Mouse (Mus musculus) spleen, adult 12 weeks (tissue): ENCODE results near the gene Cdh4.

Experiments
- DNase-seq: peaks from one replicate; pipeline ENCODE4 v3.0.0; 2022; ENCODE audit warnings: low spot score

Cdh4 gene

DNA sequence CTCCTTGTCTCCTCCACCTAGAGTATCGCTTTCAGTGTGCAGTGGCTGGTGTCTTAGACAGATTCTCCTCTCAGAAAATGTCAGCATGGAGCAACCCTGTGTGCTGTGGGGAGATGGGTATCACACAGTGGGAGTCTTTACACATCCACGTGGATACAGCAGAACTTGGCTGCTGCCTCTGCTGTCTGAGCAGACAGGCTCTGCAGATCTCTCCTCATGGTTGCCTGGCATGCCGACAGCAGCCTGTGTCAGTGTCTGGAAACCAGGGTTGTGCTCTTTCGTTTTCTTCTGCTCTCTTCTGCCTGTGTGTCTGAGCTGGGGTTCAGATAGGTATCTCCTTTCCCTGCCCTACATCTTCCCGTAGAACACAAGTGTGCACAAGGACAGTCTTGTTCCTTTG, 237.6 kb downstream of the Cdh4 start:
- DNase-seq = no peak

DNA sequence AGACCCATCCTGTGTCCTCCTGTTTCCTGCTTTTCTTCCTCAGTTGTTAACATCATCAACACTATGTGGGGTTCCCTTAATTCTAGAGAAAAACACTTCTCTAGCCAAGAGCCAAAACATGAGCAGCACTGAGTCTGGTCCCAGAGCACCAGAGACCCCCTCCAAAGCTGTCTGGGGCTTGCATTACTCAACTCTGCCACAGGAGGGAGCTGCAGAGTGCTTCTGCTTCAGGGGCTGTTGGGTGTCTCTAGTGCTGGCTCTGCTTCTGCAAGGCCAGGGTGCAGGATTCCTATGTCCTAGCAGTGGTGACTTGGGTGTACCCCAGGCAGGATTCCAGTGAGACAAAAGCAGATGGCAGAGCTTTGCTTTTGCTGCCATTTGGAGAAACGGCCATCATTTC, 239.2 kb downstream of the Cdh4 start:
- no peak for DNase-seq

DNA sequence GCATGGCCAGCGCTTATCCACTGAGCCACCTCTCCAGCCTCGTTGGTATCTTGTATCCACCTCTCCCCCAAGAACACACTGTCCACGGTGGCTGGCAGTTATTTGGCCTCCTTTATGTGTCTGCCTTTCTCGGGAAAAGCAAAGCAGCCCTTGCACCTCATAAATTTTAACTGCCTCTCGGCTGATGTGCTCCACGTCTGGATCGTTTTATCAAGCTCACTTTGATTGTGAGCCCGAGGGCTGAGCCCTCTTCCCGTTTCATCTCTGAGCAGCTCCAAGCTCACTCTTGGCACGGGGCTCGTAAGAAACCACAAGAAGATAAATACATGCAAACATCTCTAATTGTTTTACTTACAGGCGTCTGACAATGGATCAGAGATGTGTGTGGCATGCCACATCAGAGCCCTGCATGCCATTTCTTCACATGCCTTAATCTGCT, 245.0 kb downstream of the Cdh4 start:
- DNase-seq = no peak

DNA sequence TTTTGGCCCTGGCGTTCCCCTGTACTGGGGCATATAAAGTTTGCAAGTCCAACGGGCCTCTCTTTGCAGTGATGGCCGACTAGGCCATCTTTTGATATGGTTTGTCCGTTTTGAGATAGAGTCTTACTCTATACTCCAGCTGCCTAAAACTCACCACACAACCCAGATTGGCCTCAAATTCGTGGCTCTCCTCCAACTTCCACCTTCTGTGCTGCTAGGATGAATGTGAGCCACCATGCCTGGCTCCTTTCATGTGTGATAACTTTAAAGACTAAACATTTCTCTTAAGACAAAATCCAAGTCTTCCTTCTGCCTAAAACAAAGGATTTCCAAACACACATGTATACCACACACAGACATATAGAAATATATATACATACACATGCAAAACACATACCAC, 246.7 kb downstream of the Cdh4 start:
- no peak for DNase-seq

DNA sequence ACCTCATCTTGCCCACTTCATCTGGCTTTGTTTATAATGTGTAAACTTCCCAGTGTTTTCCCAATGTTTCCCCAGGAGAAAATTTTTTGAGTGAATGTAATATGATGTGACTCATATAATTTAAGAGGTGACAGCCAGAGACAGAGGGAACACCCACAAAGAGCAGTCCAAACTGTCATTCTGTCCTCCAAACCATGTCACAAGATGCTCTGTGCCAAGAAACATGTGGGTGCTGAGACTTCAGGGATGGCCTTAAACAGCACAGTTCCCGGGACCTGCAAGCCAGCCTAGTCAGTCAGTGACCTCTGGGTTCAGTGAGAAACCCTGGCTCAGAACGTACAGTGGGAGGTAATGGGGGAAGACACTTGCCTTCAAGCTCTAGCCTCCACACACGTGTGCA, 247.5 kb downstream of the Cdh4 start:
- DNase-seq = no peak

DNA sequence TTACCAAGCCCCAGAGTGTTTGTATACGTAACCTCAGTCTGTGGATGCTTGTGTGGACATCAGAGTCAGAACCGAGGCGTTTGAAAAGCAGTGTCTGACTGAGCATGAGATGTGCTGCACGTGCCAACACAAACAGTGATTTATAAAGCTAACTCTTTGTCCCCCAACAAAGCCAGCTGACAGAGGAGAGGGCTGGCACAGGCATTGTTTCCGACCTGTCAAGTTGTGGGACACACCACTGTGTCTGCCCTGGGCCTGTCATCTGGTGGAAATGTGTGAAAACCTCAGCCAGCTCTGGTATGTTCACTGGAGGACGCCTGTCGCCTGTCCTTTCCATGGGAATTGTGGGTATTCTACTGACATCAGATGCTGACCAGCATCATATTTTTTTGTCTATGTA, 248.3 kb downstream of the Cdh4 start:
- DNase-seq = no peak

DNA sequence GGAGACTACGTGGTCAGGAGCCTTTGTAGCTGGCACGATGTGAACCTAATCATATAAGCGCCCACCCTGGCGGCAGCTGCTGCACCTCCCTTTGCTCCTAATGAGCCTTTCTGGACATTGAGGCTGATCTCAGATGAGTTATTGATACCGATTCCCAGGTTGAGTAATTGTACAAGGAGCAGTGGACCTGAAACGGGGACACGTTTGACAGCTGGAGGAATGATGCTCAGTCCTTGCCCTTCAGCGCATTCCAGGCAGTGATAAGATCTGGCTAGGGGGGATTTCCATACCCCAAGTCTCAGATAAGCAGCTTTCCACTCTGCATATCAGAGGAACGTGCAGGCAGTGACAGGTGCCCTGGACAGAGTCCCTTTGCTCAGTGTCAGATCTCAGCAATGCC, 252.7 kb downstream of the Cdh4 start:
- DNase-seq = no peak

DNA sequence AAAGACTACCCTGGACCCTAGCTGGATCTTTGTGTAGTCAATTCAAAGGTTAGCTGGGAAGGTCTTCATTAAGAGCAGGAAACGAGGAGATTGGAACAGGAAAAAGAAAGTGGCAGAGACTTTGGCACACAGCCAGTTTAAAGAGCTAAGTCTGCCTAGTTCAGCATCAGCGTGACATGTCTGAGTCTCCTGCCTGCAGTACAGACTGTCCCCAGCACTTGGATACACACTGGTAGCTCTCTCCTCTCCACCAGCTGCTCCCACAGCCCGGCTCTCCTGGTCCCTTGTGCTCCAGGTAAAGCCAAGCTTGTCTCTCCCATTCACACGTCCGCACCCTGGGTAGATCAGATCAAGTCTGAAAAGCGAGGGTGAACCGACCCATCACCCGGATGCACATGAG, 255.4 kb downstream of the Cdh4 start:
- no peak for DNase-seq

DNA sequence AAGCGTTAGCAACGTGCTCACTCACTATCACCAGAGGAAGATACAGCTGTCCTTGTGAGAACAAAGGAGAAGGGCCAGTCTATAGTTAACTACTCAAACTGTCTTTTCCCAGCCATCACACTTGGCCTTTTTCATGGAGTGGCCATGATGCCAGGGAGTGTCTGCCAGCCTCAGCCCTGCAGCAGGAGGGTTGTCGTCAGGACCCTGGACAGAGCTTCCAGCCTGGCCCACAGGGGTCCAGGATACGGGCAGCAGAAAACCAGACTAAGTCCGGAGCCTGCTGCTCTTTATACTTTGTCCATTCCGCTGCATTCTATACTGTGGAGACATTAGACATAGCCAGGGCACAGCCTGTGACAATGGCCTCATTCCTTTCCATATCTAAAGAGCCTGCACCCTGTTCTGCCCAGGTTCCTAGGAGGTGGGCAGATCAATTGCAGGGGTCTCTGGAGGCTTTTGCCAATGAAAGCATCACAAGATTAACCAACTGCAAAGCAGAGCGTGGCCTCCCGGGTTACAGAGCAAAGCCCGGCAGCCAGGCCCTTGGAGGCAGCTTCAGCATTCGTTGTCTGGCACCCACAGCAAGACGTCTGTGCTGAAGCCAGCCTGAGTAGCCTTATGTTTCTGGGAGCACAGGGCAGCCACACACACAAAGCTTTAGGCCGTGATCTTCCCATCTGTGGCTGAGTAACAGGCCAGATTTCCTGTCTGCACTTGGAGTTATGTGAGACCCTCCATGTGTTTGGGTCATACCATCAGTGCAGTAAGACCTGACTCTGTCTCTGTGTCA, 256.2 kb downstream of the Cdh4 start:
- DNase-seq = no peak

DNA sequence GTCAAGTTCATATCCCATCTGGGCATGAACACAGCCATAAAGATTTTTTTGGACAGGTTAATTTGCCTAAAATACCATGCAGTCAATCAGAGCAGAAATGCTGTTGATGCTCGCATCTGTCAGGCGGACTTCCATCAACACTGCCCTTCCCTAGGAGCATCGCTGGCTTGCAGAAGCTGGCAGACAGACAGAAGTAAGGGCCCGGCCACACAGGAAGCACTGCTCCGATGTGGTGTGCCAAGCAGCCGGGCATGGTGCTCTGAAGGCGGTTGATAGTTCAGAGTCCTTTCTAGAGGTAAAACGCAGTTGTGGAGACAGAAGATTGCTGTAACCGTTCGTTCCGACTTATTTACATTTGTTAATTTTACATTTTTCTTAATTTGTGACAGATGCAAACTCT, 262.8 kb downstream of the Cdh4 start:
- no peak for DNase-seq

DNA sequence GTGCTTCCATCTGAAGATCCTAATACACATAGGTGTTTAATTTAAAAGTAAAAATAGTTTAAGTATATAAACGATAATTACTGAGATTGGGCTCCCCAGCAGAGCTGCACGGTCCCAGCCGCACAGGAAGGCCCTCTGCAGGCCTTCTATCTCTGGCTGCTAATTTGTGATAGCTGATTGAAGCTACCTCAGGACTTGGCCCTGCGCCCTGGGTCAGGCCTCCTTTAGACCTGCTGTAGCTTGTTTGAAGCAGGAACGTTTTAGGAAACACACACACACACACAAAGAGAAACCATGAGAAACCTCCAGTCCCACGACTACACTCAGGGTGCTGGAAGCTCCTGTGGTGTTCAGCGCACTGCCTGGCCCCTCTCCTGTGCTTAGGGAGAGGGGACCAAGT, 263.2 kb downstream of the Cdh4 start:
- no peak for DNase-seq

DNA sequence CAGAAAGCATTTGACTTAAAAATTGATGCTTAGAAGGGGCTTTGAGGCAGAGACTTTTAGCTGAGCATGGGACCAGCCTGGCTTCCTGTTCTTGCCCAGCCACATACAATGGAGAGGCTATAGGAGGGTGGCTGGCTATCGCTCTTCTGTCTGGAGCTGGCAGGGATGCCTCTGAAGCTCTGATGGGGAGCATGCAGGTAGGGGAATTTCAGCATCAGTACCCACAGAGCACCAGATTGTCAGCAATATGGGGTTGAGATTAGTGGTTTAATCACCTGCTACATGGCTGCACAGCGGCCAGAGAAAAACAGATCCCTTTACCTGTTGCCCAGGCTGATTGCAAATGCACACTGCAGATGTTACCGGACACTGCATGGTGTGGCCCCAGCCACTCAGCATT, 264.4 kb downstream of the Cdh4 start:
- DNase-seq = no peak

DNA sequence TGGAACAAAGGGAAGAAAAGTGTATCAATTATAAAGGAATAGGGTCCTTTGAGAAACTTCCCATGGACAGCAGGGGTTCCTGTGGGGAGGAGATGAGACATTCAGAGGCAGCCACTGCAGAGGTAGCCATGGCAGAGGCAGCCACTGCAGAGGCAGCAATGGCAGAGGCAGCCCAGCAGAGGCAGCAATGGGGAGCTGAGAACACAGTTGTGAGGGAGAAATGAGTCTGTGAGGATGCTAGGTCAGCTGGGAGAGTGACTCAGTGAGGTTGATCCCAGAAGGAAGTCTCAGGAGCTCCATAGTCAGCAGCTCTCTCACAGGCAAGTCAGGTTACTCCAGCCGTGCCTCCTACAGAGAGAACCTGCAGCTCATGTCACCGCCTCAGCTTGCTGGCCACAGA, 266.9 kb downstream of the Cdh4 start:
- DNase-seq = no peak

DNA sequence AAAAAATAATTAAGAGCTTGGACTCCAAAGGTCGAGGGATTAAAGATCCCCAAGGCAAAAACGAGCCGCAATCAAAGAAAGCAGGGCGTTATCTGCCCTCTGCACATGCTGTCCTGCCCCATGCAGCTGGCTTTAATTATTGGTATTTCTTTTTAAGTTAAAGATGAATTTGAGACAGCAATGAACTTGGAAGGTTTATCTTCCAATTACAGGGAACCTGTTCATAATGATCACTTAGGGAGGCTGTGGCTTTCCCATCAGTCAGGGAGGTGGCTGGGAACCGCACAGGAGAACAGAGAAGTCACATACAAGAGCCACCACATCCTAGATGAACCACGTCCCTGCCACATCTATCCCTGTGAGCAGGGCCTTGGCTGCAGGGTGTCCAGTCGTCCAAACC, 270.5 kb downstream of the Cdh4 start:
- no peak for DNase-seq

DNA sequence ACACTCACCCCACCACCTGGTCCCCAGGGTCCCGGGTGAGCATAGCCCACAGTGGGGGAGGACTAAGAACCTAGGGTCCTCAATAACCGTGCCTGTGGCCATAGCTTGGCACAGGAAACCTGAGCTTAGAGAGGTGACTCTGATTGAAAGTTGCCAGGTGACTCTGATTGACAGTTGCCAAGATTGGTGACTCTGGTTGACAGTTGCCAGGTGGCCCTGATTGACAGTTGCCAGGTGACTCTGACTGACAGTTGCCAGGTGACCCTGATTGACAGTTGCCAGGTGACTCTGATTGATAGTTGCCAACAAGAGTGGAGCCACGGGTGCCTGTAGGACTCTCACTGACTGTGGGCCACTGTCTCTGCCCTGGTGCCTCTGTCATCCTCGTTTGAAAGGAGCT, 271.1 kb downstream of the Cdh4 start:
- DNase-seq = no peak

DNA sequence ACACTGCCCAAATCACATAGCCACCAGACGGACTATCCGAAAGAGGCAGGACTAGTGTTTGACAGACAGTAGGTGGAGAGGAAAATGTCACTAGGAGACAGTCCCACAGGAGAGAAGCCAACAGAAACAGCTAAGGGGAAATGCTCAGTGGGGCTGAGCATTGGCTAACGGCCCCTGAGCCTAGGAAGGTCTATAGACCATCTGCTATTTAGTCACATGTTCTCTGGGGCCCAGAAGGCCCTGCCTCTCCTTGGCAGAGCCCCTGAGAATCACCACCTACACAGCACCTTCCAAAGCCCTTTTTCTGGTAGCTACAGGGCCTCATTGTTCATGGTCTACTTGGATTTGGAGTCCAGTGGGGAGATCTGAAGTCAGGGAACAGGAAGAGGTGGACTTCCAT, 271.9 kb downstream of the Cdh4 start:
- no peak for DNase-seq

DNA sequence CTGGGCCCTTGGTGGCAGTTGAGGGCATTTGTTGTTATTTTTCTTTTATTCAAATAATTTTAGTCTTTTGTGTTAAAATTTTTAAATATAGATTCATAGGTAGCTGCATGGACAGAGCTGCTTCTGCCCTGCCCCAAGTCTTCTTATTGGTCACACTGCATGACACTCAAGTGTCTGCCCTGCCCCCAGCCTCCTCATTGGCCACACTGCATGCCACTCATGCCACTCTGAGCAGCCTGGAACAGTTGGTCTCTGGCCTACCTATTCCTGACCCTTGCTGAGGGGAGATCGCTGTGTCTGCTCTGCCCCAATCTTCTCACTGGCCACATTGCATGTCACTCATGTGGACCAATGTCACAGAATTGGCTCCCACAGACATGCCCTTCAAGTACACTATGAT, 273.1 kb downstream of the Cdh4 start:
- no peak for DNase-seq

DNA sequence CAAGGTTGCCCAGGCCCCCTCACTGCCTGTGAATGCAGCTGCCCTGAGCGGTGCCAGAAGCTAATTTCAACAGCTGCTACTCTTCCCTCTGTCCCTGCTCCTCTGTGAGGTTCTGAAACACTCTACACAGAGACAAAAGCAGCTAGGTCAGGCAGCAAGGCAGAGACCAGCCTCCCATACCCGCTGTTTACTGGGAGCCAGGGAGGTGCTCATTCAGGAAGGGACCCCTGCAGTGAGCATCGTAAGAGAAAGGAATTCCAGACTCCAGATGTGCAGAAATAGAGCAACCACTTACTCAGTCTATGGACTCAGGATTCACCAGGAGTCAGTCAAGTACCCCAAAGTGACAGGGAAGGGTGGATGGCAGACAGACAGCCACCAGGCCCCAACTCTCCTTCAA, 278.1 kb downstream of the Cdh4 start:
- no peak for DNase-seq

DNA sequence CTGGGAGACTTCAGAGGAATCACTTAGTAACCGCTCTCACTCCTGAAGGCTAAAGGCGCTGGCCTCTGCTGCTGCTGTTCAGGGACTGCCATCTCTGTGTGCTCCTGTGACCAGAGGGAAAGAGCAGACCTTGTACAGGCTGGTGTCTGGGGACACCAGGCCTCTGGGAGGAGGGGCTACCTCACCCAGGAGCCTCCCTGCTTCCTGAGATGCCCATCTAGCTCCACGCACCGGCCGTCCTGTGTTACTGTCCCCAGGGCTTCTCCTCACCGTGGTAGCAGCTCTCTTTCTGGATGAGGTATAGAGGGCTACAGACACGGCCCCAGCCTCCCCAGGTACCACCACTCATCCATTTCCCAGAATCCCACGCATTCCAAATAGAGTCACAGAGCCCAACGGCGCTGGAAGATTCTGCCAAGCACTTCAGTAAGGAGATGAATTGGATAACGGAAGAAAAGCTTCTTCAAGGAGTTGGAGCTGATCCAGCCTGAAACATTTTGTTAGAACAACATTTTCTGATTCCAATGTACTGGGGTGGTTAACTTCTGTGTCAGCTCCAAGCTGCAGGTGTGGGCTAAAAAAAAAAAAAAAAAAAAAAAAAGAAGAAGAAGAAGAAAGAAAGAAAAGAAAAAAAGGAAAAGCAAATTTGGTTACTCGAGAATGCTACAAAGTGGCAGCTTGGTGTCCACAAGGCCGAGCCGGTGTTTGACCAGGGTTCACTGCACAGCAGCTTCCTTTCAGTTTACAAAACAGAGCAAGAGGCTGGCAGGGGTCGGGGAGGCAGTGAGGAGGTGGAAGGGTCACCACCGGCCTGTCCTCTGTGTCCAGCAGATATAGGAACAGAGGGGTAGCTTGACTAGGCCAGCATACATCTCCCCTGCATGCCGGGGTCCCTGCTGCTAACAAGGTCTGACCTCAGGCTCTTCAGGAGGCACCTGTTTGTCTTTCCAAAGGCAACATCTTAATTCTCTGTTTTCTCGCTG, 279.6 kb downstream of the Cdh4 start:
- DNase-seq = no peak

DNA sequence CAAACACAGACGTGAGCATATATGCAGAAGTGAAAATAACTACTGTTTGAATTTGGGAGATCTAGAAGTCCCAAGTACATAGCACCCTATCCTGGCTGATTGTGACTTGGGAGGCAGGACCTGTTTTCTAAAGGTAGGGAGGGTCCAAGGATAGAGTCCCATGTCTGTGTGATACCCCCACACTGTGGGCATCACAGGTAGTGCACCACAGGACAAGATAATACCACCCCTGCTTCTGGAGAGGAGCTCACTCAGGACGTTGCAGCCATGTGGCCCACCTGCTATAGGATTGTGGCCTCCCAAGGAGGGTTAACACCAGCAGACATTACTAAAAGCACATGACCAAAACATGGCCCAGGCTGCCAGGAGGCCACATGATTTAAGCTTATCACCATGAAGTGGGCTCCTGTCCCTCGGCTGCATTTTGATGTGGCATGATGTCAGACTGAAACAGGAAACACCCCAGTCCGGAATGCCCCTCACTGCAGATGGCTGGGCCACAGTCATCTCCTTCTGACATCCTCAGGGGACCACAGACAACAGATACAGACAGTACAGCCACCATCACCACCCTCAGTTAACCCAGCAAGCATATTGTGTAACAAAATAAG, 280.6 kb downstream of the Cdh4 start:
- no peak for DNase-seq

DNA sequence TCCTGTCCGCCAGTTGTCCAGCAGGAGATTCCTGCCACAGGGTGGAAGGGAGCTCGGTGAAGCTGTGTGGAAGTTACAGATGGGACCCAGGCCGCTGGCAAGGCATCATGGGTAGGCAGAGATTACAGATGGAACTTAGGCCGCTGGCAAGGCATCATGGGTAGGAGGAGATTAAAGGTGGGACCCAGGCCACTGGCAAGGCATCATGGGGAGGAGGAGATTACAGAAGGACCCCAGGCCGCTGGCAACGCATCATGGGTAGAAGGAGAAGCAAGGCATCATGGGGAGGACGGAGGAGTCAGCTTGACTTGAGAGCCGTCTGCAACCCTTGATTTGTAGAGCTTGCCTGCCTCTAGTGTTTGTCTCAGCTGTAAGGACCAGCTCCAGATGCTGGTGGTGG, 281.2 kb downstream of the Cdh4 start:
- DNase-seq = no peak

DNA sequence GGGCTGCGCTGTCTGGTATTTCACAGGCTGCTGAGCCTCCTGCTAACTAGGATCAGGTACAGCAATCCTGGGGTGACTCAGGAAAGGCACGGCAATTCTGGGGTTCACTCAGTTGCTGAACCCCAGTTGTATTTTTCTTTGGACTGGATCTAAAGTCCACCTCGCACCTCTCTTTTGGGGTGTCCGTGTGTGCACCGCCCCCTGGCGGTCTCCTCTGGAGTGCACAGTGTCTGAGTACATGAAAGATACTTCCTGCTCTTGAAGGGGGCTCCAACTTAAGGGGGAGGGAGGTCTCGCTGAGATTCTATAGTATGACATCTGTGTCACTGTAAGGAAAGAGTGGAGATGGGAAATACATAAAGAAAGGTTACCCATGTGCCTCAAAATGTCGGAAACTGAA, 286.8 kb downstream of the Cdh4 start:
- DNase-seq = no peak

DNA sequence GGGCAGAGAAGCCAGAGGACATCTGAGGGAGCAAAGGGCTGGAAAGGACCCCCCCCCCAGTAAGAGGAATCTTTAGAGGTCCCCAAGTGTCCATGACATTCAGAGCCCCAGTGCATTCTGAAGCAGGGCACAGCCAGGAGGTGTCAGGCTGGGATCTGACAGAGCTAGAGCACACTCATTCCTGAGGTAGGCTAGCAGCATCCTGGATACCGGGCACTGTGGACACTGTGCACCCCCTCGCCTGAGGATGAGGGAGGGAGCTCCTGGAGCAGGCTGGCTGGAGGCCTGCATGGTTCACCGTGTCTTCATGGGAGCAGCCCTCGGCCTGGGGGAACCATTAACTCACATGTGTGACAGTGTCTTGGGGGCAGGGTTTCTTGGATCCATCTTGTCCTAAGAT, 287.6 kb downstream of the Cdh4 start:
- DNase-seq = no peak
